Mouse (Mus musculus): ENCODE measurements at regions not wholly inside any gene's neighbourhood (a gene's known extent, or its start where the extent isn't known, plus 50 kb on each side); places are given as distances from the start of the nearest gene placed in this dataset.

DNA sequence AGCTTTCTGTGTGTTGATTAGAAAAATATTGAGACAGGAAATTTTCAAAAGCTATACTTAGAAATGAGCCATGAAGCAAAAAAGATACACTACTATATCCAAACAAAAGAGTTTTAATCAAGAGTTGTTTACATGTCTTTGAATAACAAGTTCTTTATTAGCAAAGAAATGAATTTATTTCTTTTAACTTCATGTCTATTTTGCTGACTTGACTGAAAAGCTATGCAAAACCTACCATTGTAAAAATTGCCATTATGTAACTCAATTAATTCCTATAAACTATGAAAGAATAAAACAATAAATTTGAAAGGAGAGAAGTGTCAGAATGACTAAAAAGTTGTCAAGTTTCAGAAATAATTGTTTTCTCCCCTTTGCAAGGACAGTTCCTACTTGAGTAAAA lies 1358.6 kb downstream of the Tbl1xr1 start:
- no peak overlapping the region for H3K4me2 ChIP-seq (ENCODE audit: low read depth, severe bottlenecking)
- no peaks in the 10 kb centered on the region for H3K36me3 ChIP-seq (ENCODE audit: control insufficient read depth, insufficient read depth, low read length)
- no peaks in the 10 kb centered on the region for H3K9me3 ChIP-seq (ENCODE audit: control insufficient read depth, low read length)
- H3K9ac ChIP-seq (ENCODE audit: low read length) = no peak overlapping the region
- no peaks in the 10 kb centered on the region for H3K27me3 ChIP-seq (ENCODE audit: control insufficient read depth, insufficient read depth, low read length)
- no peak overlapping the region for H3K27ac ChIP-seq (replicated peaks; ENCODE audit: low read depth, low read length)
- DNase-seq (ENCODE audit: low spot score) (no peak), ATAC-seq (ENCODE audit: insufficient number of reproducible peaks, low FRiP score, low TSS enrichment, low read depth) (no peak)
- no peak overlapping the region for H3K4me3 ChIP-seq (ENCODE audit: low read depth, low read length)
- no peaks in the 10 kb centered on the region for H3K4me1 ChIP-seq (ENCODE audit: control insufficient read depth, insufficient read depth, low read length)

DNA sequence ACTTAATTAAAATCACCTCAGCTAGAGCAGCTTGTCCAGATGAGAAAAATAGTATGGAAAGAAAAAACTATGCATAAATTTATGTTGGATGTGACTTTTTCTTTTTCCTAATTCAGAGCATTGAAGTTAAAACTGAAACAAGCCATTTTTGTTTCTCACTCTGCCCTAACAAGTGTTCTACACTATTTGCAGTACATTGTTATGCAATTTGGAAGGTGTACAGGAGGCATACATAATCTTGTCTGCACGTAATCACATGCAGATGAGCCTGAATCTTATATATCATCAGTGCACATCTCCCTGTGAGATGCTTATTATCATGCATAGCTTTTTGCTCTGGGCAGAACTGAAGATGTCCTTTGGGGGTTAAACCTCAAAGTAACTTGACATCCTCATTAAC lies 1381.3 kb downstream of the Tbl1xr1 start:
- H3K4me1 ChIP-seq (ENCODE audit: control insufficient read depth, insufficient read depth, low read length) = no peaks in the 10 kb centered on the region
- no peak overlapping the region for H3K4me2 ChIP-seq (ENCODE audit: low read depth, severe bottlenecking)
- ATAC-seq (ENCODE audit: insufficient number of reproducible peaks, low FRiP score, low TSS enrichment, low read depth) = no peak
- no peaks in the 10 kb centered on the region for H3K36me3 ChIP-seq (ENCODE audit: control insufficient read depth, insufficient read depth, low read length)
- WGBS = 96% methylated on average over 1 of the region's 1 CpGs
- H3K27me3 ChIP-seq (ENCODE audit: control insufficient read depth, insufficient read depth, low read length) = no peaks in the 10 kb centered on the region
- no peak for DNase-seq (ENCODE audit: low spot score)
- H3K9ac ChIP-seq (ENCODE audit: low read length) = no peak overlapping the region
- H3K9me3 ChIP-seq (ENCODE audit: control insufficient read depth, low read length) = no peaks in the 10 kb centered on the region
- H3K27ac ChIP-seq (replicated peaks; ENCODE audit: low read depth, low read length) = no peak overlapping the region
- no peak overlapping the region for H3K4me3 ChIP-seq (ENCODE audit: low read depth, low read length)

DNA sequence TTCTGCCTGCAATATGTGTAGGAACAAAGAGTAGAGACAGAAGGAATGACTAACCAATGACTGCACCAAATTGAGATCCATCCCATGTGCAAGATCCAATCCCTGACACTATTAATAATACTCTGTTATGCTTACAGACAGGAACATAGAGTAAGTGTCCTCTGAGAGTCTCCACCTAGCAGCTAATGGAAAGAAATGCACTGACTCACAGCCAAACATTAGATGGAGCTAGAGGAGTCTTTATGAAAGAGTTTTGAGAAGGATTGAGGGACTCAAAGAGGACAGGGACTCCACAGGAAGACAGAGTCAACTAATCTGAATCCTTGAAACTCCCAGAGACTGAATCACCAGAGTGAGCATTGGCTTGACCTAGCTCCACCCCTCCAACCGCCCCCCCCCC lies 1423.4 kb downstream of the Tbl1xr1 start:
- no peak overlapping the region for H3K4me2 ChIP-seq (ENCODE audit: low read depth, severe bottlenecking)
- no peak overlapping the region for H3K4me3 ChIP-seq (ENCODE audit: low read depth, low read length)
- no peaks in the 10 kb centered on the region for H3K4me1 ChIP-seq (ENCODE audit: control insufficient read depth, insufficient read depth, low read length)
- WGBS = 80% methylated on average over 1 of the region's 1 CpGs
- no peaks in the 10 kb centered on the region for H3K9me3 ChIP-seq (ENCODE audit: control insufficient read depth, low read length)
- no peaks in the 10 kb centered on the region for H3K27me3 ChIP-seq (ENCODE audit: control insufficient read depth, insufficient read depth, low read length)
- H3K36me3 ChIP-seq (ENCODE audit: control insufficient read depth, insufficient read depth, low read length) = no peaks in the 10 kb centered on the region
- H3K27ac ChIP-seq (replicated peaks; ENCODE audit: low read depth, low read length) = no peak overlapping the region
- DNase-seq (ENCODE audit: low spot score) (no peak), ATAC-seq (ENCODE audit: insufficient number of reproducible peaks, low FRiP score, low TSS enrichment, low read depth) (no peak)
- no peak overlapping the region for H3K9ac ChIP-seq (ENCODE audit: low read length)

DNA sequence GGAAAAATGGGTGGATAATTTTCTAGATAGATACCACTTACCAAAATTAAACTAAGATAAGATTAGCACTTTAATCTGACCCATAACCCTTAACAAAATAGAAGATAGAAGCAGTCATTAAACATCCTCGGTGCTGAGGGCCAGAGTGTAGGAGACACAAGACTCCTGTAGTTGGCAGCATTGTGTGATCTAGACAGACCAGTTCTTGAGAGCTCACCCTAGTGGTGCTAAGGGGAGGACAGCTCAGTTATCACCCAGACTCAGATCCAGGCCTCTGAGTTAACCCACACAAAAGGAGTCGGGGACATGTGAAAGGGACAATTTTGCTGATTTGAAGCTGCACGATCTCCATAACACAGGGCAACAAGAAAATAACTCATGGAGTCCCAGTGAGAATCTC lies 1471.1 kb downstream of the Tbl1xr1 start:
- no peak for DNase-seq (ENCODE audit: low spot score)
- no peak overlapping the region for H3K27ac ChIP-seq (replicated peaks; ENCODE audit: low read depth, low read length)
- no peaks in the 10 kb centered on the region for H3K27me3 ChIP-seq (ENCODE audit: control insufficient read depth, insufficient read depth, low read length)
- no peaks in the 10 kb centered on the region for H3K4me1 ChIP-seq (ENCODE audit: control insufficient read depth, insufficient read depth, low read length)
- no peak overlapping the region for H3K9ac ChIP-seq (ENCODE audit: low read length)
- H3K9me3 ChIP-seq (ENCODE audit: control insufficient read depth, low read length) = no peaks in the 10 kb centered on the region
- 92% methylated on average over 3 of the region's 3 CpGs for WGBS
- H3K36me3 ChIP-seq (ENCODE audit: control insufficient read depth, insufficient read depth, low read length) = no peaks in the 10 kb centered on the region
- no peak overlapping the region for H3K4me2 ChIP-seq (ENCODE audit: low read depth, severe bottlenecking)
- H3K4me3 ChIP-seq (ENCODE audit: low read depth, low read length) = no peak overlapping the region
- no peak for ATAC-seq (ENCODE audit: insufficient number of reproducible peaks, low FRiP score, low TSS enrichment, low read depth)

DNA sequence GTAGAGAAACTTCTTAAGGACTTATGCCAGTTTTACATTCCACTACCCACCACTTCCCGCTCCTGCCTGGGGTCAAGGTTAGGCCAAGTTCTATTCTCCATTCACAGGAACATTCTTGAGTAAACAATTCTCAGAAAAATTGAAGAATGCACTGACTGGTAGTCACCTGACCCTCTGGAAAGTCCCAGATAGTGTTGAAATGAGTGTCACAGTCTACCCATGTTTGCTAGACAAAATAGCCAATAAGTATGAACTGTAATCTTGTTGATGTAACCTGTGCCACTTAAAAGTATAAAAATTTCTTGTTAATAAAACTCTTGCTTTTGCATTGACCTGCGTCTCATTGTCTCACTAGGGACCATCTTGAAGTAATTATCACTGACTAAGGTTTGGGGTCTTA lies 1487.9 kb downstream of the Tbl1xr1 start:
- Histone ChIP-seq H3K36me3 (ENCODE audit: control insufficient read depth, insufficient read depth, low read length) (no peaks in the 10 kb centered on the region), H3K4me3 (ENCODE audit: low read depth, low read length) (no peak overlapping the region), H3K27me3 (ENCODE audit: control insufficient read depth, insufficient read depth, low read length) (no peaks in the 10 kb centered on the region), H3K4me1 (ENCODE audit: control insufficient read depth, insufficient read depth, low read length) (no peaks in the 10 kb centered on the region), H3K9me3 (ENCODE audit: control insufficient read depth, low read length) (no peaks in the 10 kb centered on the region), H3K27ac (replicated peaks; ENCODE audit: low read depth, low read length) (no peak overlapping the region), H3K9ac (ENCODE audit: low read length) (no peak overlapping the region), H3K4me2 (ENCODE audit: low read depth, severe bottlenecking) (no peak overlapping the region)
- WGBS = 78% methylated on average over 2 of the region's 2 CpGs
- ATAC-seq (ENCODE audit: insufficient number of reproducible peaks, low FRiP score, low TSS enrichment, low read depth) = no peak
- DNase-seq (ENCODE audit: low spot score) = no peak

DNA sequence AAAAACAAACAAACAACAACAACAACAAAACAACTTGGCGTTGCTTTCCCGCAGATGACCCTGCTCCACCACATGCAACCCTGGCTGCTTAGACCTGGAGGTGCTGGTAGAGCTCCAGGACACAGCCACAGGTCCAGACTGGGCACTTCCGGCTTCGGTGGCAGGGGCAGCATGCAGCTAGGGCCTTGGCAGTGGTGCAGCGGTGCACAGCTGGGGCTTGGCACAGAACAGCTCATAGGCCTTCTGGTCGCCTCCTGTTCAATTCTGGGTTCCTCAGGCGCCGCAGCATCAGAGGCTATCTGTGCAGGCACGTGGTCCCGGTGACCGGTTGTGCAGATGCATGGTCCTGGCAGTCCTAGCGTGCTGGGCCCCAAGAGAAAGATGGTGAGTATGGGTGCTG lies 1492.4 kb downstream of the Tbl1xr1 start:
- H3K27ac ChIP-seq (replicated peaks; ENCODE audit: low read depth, low read length) = no peak overlapping the region
- H3K36me3 ChIP-seq (ENCODE audit: control insufficient read depth, insufficient read depth, low read length) = no peaks in the 10 kb centered on the region
- no peak for ATAC-seq (ENCODE audit: insufficient number of reproducible peaks, low FRiP score, low TSS enrichment, low read depth)
- WGBS = 96% methylated on average over 12 of the region's 12 CpGs
- no peaks in the 10 kb centered on the region for H3K27me3 ChIP-seq (ENCODE audit: control insufficient read depth, insufficient read depth, low read length)
- no peak for DNase-seq (ENCODE audit: low spot score)
- H3K4me2 ChIP-seq (ENCODE audit: low read depth, severe bottlenecking) = no peak overlapping the region
- H3K9me3 ChIP-seq (ENCODE audit: control insufficient read depth, low read length) = no peaks in the 10 kb centered on the region; the same call in 1 of the 2 replicates
- no peak overlapping the region for H3K4me3 ChIP-seq (ENCODE audit: low read depth, low read length)
- no peak overlapping the region for H3K9ac ChIP-seq (ENCODE audit: low read length)
- H3K4me1 ChIP-seq (ENCODE audit: control insufficient read depth, insufficient read depth, low read length) = no peaks in the 10 kb centered on the region

DNA sequence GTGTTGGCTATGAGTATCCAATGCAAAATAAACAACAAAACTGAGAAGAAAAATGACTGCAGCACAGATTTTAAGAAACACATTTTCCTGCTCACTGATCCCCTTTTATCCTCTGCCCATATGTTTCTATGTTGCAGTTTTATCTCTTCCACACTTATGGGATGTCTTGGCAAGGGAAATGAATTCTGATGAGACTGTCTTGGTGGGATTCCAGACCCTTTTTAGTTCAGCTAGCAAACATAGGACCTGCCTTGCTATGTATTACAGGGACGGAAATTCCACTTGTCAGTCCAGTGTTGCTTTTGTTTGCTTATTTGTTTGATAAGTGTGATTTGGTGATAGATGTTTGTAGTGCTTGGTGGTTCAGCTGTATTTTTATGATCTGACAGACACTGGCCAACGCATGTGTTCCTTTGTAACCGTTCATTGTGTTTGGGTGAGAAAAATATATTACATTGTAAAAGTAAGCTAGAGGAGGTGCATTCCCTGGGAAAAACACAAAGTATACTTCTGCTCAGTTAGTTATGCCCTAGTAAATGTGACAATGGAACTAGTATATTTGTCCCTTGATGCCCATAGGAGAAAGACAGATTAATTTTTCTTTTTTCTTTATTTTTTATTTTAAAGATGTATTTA lies 1516.2 kb downstream of the Tbl1xr1 start:
- 86% methylated on average over 3 of the region's 3 CpGs for WGBS
- H3K36me3 ChIP-seq (ENCODE audit: control insufficient read depth, insufficient read depth, low read length) = no peaks in the 10 kb centered on the region
- no peak overlapping the region for H3K4me2 ChIP-seq (ENCODE audit: low read depth, severe bottlenecking)
- no peak overlapping the region for H3K9ac ChIP-seq (ENCODE audit: low read length)
- no peaks in the 10 kb centered on the region for H3K4me1 ChIP-seq (ENCODE audit: control insufficient read depth, insufficient read depth, low read length)
- H3K4me3 ChIP-seq (ENCODE audit: low read depth, low read length) = no peak overlapping the region
- DNase-seq (ENCODE audit: low spot score) (no peak), ATAC-seq (ENCODE audit: insufficient number of reproducible peaks, low FRiP score, low TSS enrichment, low read depth) (no peak)
- no peaks in the 10 kb centered on the region for H3K9me3 ChIP-seq (ENCODE audit: control insufficient read depth, low read length)
- no peak overlapping the region for H3K27ac ChIP-seq (replicated peaks; ENCODE audit: low read depth, low read length)
- no peaks in the 10 kb centered on the region for H3K27me3 ChIP-seq (ENCODE audit: control insufficient read depth, insufficient read depth, low read length)

DNA sequence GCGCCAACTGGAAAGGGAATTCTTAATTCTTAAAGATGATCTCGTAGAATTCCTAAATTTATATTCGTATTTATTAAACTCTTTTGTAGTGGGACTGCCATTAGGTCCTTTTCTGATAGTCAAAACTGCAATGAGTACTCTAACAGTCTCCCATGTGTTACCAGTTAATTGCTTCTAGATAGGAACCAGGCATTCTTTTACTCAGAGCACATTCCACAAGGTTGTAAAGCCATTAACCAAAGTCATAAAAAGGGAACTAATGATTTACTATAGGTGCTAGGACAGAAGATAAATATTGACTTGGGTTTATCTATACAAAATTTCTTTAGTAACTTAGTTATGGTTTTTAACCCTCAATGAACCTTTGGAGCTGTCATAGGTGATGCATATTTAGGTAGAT lies 1525.0 kb downstream of the Tbl1xr1 start:
- no peak overlapping the region for H3K4me2 ChIP-seq (ENCODE audit: low read depth, severe bottlenecking)
- H3K4me3 ChIP-seq (ENCODE audit: low read depth, low read length) = no peak overlapping the region
- H3K27me3 ChIP-seq (ENCODE audit: control insufficient read depth, insufficient read depth, low read length) = no peaks in the 10 kb centered on the region
- no peaks in the 10 kb centered on the region for H3K36me3 ChIP-seq (ENCODE audit: control insufficient read depth, insufficient read depth, low read length)
- DNase-seq (ENCODE audit: low spot score) (no peak), ATAC-seq (ENCODE audit: insufficient number of reproducible peaks, low FRiP score, low TSS enrichment, low read depth) (no peak)
- H3K4me1 ChIP-seq (ENCODE audit: control insufficient read depth, insufficient read depth, low read length) = no peaks in the 10 kb centered on the region
- H3K9me3 ChIP-seq (ENCODE audit: control insufficient read depth, low read length) = no peaks in the 10 kb centered on the region
- WGBS = 88% methylated on average over 3 of the region's 3 CpGs
- no peak overlapping the region for H3K27ac ChIP-seq (replicated peaks; ENCODE audit: low read depth, low read length)
- H3K9ac ChIP-seq (ENCODE audit: low read length) = no peak overlapping the region

DNA sequence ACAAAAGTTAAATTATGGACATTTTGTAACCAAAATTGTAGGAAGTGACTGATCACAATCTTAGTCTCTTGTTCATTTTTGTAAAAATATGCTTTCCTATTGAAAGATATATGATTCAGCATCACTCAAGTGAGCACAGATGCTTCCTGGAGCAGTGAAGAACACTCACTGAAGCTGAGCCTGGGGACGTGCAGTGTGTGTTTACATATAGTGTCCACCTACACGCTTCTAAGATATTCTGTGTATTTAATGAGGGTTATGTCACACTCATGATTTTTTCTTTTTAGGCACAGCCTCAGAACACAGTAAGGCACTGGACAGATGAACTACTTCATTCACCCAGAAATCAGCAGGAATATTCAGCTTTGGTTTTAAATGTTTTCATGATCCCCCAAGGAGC lies 1533.6 kb downstream of the Tbl1xr1 start:
- Histone ChIP-seq H3K9ac (ENCODE audit: low read length) (no peak overlapping the region), H3K9me3 (ENCODE audit: control insufficient read depth, low read length) (no peaks in the 10 kb centered on the region), H3K4me2 (ENCODE audit: low read depth, severe bottlenecking) (no peak overlapping the region), H3K4me3 (ENCODE audit: low read depth, low read length) (no peak overlapping the region), H3K27me3 (ENCODE audit: control insufficient read depth, insufficient read depth, low read length) (no peaks in the 10 kb centered on the region), H3K4me1 (ENCODE audit: control insufficient read depth, insufficient read depth, low read length) (no peaks in the 10 kb centered on the region), H3K36me3 (ENCODE audit: control insufficient read depth, insufficient read depth, low read length) (no peaks in the 10 kb centered on the region), H3K27ac (replicated peaks; ENCODE audit: low read depth, low read length) (no peak overlapping the region)
- 78% methylated on average over 2 of the region's 2 CpGs for WGBS
- no peak for DNase-seq (ENCODE audit: low spot score)
- ATAC-seq (ENCODE audit: insufficient number of reproducible peaks, low FRiP score, low TSS enrichment, low read depth) = no peak
